Mouse (Mus musculus): ENCODE data around the gene Orai1. TPM values are rescaled to one million over a fixed set of nuclear protein-coding genes. Genes with fewer than 3 reads are reported as not detected.
"Not testable (repeated sequence)": the region's sequence is repeated elsewhere in the genome, so short reads cannot be mapped to it uniquely, and the experiment has no call there.

Gene Orai1
- total RNA-seq, 4 experiments from 2014 or later: 13.3 to 16.3 (median 15.2) TPM

GRCm38 (mm10) chr5:123033646-123034160, 18.8 kb downstream of the Orai1 start:
- no peak for DNase-seq (ENCODE audit: low spot score)

- DNase-seq (ENCODE audit: low spot score): no peak
Measured at GRCm38 (mm10) chr5:123035089-123035488, 20.2 kb downstream of the Orai1 start.

DNA sequence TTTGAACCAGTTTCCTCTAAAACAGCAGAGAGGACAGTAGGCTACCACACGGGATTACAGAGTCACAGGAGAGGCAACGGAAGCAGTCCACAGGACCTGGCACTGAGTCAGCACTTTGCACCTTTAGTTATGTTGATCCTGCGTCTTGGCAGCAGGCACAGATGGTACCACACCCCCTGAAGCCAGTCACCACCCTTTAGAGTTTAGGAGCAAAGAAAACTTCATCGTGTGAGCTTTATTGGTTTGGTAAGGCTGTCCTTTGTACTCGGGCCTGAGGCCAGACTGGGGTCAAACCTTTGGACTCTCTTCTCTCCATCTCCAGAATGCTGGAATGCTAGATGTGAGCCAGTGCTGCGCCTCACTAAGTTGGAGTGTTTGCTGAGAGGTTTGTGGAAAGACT, 20.7 kb downstream of the Orai1 start:
- no peak for DNase-seq (ENCODE audit: low spot score)

DNA sequence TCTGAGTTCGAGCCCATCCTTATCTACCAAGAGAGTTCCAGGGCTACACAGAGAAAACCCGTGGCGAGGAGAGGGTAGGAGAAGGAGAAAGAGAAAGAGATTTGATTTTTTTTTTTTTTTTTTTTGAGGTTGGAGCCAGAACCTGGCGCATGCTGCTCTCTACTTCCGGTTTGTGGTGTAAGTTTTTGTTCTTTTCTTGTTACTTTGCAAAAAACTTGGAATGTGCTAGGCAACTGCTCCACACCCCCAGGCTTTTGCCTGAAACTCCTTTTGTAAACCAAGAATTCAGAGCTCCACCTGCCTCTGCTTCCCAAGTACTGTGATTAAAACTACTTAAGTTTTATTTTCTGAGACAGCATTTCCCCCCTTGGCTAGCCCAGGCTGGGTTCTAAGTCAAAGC, 23.2 kb downstream of the Orai1 start:
- DNase-seq (ENCODE audit: low spot score): no peak

DNA sequence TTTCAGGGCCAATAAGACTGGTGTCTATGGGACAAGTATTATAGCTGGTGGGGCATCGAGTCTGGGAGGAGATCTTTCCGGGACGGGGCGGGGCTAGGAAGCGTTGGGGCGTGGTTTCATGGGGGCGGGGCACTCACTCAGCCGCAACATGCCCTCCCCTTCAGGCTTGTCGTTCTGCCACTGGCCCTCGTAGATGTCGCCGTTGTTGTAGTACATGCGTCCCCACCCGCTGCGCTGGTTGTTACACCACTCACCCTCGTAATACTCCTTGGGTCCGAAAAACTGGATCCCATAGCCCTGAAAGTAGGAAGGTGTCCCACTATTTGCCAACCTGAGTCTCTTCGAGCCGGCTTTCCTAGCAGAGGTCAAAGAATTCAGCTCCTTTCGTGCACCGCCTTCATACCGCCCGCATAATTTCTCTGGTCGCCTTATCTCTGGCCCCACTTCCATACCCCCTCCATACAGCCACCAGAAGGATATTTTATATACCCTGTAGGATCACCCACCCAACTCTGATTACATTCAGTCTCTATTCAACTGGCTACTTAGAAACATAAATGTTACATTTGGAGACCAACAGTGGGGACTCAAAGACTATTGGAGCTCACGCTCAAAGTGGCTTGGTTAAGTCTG, 24.4 kb downstream of the Orai1 start:
- peak; percentile 78 for DNase-seq (ENCODE audit: low spot score)

- no peak for DNase-seq (ENCODE audit: low spot score)
Measured at GRCm38 (mm10) chr5:123040796-123041195, 25.9 kb downstream of the Orai1 start.

- no peak for DNase-seq (ENCODE audit: low spot score)
Measured at GRCm38 (mm10) chr5:123043856-123044255, 29.0 kb downstream of the Orai1 start.

GRCm38 (mm10) chr5:123045561-123046295, 30.9 kb downstream of the Orai1 start:
- DNase-seq (ENCODE audit: low spot score): peak; percentile 80

DNA sequence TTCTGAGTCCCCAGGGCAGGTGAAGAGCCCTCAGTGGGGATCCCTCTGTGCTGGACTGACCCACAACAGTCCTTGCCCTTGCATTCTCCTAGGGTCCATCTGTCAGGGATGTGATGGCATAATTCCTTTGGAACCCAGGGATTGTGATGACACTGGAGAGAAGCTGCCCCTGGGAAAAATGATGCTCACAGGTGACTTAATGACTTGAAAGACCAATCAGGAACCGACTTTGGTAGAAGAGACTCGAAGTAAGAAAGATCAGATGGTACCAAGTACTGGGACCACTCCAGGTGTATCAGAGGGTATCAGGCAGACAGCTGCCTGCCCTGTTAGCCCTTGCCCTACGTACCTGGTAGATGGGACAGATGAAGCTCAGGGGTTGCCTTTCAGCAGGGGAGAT, 32.0 kb downstream of the Orai1 start, which contains the start of gene Morn3:
Gene Morn3 (minus strand): TSS at position 101 of the 400 bp plus-strand sequence.
- no peak for DNase-seq (ENCODE audit: low spot score)

DNA sequence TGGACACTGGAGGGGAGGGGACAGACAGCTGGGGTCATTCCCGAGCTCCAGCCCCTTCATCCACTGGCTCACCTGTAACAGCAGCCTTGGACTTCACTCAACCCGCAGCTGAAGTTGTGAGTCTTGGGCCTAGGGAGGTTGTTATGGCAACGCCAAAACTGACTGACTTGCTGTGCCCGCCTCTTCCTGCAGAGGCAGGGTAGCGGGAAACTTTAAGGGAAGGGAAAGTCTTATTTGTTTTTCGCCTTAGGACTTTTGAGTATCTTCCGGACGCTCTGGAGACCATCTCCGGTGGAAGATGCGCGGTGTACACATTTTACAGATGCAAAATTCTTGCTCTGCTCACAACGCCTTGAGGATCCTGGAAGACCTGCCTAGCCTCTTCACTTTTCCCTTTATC, 34.4 kb downstream of the Orai1 start:
- DNase-seq (ENCODE audit: low spot score): no peak

DNA sequence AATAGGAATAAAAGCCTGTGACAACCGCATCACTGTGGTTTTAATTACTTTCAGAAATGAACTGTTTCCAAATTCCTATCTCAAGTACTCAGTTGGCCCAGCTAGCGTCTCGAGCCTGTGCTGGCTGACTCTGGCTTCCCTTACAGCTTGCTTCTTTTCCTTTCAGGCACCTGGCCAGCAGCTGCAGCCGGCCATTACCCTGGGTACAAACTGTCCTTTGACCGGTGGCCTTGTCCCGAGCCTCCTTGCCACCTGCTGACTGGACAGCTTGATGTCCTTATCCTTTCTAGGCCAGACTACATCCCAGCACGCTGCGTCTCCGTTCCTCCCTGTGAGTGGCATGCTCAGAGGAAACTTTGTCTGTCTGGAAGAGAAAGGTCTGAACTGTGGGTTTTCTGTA, 36.0 kb downstream of the Orai1 start:
- no peak for DNase-seq (ENCODE audit: low spot score)

DNA sequence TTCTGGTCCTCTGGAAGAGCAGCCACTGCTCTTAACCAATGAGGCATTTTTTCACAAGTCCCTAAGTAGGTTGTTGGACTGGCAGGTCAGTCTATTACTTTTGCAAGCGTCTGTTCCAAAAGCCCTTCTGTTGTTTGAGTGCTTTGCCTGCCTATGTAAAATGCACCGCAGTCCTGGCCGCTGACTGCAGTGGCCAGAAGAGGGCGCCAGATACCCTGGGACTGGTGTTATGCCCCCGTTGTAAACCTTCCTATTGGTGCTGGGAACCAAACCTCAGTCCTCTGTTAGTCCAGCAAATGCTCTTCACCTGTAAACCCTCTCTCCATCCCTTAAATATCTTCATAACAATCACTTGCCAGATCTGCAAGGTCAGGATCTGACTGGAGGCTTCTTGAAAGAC, 36.9 kb downstream of the Orai1 start:
- DNase-seq (ENCODE audit: low spot score): no peak

DNA sequence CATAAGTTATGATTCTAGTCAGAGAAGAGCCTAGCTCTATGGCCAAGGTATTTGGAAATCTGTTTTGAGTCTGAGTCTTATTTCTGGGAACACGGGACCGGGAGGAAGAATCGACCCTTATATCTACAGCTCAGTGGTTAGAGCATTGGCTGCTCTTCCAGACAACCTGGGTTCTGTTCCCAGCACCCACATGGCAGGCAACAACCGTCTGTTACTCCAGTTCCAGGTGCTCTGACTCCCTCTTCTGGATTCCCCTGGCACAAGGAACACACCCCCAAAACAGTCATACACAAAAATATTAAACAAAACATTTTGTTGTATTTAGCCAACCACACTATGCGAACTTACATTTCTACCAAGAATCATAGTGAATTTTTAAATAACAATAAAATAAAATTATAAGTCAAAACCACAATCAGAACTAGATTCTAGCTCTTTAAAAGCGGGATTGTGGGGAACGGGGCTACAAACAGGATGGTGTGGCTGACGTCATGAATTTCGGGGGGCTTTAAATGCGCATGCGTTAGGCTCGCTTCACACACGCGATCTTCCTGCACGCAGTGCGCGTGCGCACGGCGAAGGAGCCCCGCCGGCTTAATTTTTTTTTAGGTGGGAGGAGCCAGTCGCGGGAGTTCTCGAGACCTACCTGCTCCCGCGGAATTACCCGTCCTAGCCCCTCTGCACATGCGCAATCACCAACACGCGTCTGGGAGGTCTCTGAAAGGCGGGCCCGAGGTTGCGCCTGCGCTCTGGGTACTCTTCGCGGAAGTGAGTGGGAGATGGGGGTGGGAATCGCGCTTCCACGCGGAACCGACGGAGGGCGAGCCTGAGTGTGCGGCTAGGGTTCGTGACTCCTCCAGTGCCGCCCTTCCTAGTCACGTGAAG, 42.7 kb downstream of the Orai1 start:
- DNase-seq (ENCODE audit: low spot score): peak; percentile 99

DNA sequence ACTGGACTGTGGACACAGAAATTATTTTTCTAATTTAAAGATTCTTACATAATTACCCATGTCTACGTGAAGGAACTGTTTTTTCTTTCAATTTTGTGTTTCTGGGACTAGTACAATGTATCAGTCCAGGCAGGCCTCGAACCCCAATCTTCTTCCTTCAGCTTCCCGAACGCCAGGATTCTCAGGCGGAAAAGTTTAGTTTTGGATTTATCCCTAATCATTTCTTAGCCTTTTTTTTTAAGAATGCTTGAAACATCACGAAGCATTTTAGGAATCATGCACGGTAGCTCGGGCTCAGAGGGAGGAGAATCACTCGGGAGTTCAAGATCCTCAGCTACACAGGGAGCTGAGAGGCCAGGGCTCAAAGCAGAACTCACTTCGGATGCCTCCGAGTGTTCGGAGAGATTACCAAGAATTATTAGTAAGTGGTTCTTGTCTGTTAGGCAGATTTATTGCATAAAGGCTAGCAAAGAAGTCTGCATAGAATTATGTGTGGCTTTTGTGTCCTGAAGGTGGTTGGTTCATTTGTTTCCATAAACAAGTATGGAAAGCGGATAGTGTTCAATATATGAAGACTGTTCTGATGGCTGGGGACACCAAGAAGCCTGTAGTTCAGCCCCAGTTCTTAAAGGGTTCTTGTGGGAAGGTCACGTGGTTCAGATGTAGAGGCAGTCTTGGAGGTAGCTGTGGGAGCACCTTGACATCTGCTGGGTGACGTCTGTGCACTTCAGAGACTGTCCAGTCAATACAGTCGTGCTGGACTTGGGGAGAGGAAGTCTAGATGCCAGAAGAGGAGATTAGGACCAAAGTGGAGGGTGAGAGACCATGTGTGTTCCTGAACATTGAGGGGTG, 43.6 kb downstream of the Orai1 start:
- DNase-seq (ENCODE audit: low spot score): no peak

- peak; percentile 53 for DNase-seq (ENCODE audit: low spot score)
Measured at GRCm38 (mm10) chr5:123059757-123060520, 45.1 kb downstream of the Orai1 start.

DNA sequence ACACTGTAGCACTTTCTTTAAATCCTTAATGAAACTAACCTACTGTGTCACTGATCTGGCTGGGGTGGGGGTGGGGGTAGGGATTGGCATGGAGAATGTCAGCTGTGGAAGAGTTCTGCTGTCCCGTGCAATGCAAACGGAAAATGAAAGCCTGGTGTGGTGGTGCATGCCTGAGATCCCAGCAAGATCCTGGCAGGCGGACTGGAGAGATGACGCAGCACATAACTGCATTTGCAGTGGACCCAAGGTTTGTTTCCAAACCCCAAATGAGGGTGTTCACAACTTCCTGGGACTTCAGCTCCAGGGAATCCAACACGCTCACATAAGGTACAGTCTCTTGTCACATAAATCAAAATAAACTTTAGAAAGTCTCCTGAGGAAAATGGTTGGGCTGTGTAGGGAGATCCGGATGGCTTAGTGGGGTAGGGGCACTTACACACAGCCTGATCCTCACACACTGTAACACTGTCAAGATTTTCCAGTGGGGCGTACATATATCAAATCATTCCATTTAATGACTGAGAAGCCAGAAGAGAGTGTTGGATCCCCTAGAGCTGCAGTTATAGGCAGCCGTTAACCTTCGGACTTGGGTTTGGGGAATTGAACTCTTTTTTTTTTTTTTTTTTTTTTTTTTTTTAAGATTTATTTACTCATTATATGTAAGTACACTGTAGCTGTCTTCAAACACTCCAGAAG, 46.0 kb downstream of the Orai1 start:
- DNase-seq (ENCODE audit: low spot score): no peak

GRCm38 (mm10) chr5:123061402-123061749, 46.5 kb downstream of the Orai1 start:
- not testable (repeated sequence) for DNase-seq (ENCODE audit: low spot score)

DNA sequence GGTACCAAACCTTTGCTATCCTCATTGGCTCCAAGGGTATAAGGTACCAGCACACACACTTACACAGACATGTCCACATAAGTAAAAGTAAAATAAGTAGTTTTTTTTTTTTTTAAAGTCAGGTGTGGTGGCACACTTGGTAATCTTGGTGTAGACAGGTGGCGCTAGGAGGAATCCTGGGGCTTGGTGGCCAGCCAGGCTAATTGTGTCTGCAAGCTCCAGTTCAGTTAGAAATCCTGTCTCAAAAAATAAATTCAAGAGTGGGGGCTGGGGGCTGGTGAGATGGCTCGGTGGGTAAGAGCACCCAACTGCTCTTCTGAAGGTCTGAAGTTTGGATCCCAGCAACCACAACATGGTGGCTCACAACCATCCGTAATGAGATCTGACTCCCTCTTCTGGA, 48.3 kb downstream of the Orai1 start:
- no peak for DNase-seq (ENCODE audit: low spot score)

- DNase-seq (ENCODE audit: low spot score): peak; percentile 63
Measured at GRCm38 (mm10) chr5:123064207-123064606, 49.3 kb downstream of the Orai1 start.

All from heart, adult 8-10 months (tissue).